Mouse (Mus musculus) MEL (cell line): ENCODE results near the gene Il1a. TPM values are rescaled to one million over a fixed set of nuclear protein-coding genes. Genes with fewer than 3 reads are reported as not detected.
A peak's percentile ranks its signal among the peaks of the same experiment; 100 is the strongest.

Experiments
- DNase-seq: peaks from one replicate; pipeline ENCODE4 v3.0.0; 2011; ENCODE audit warnings: low read depth, low spot score
- H3K27ac ChIP-seq: 2 replicates; pipeline ENCODE4 v1.5.1; 2012; ENCODE audit warnings: low read depth, mild to moderate bottlenecking, control low read depth, low read length, moderate library complexity; ENCODE audit not compliant: control insufficient read depth
- H3K27me3 ChIP-seq, 2 experiments: fragments of 150-350 bp in 1 of 2; sonication (generic) in 1 of 2; 2 replicates each; pipeline ENCODE4 v1.6.1; 2012; ENCODE audit warnings: low read length in 2 of 2, mild to moderate bottlenecking in 2 of 2, improper control_type of control experiment in 1 of 2, moderate library complexity in 1 of 2; ENCODE audit not compliant: insufficient read depth in 2 of 2, control insufficient read depth in 1 of 2
- H3K36me3 ChIP-seq, 2 experiments: 2 replicates each; pipeline ENCODE4 v1.6.1; 2012 to 2014; ENCODE audit warnings: low read length in 2 of 2, improper control_type of control experiment in 1 of 2, inconsistent platforms in 1 of 2, mild to moderate bottlenecking in 1 of 2; ENCODE audit not compliant: insufficient read depth in 2 of 2, control insufficient read depth in 1 of 2
- H3K4me1 ChIP-seq, 2 experiments: fragments of 150-350 bp in 1 of 2; sonication (generic) in 1 of 2; 2 replicates each; pipeline ENCODE4 v1.6.1; 2012; ENCODE audit warnings: low read length in 2 of 2, improper control_type of control experiment in 1 of 2, mild to moderate bottlenecking in 1 of 2; ENCODE audit not compliant: insufficient read depth in 2 of 2, control insufficient read depth in 1 of 2
- H3K4me3 ChIP-seq, 2 experiments: fragments of 150-350 bp in 1 of 2; sonication (generic) in 1 of 2; 2 replicates each; pipeline ENCODE4 v1.5.1; 2012; ENCODE audit warnings: low read depth in 2 of 2, low read length in 2 of 2, mild to moderate bottlenecking in 2 of 2, moderate library complexity in 2 of 2, control low read depth in 1 of 2, improper control_type of control experiment in 1 of 2; ENCODE audit not compliant: control insufficient read depth in 1 of 2, insufficient read depth in 1 of 2
- H3K79me2 ChIP-seq: 2 replicates; pipeline ENCODE4 v1.6.1; 2012; ENCODE audit warnings: mild to moderate bottlenecking, low read length, moderate library complexity; ENCODE audit not compliant: control insufficient read depth, poor library complexity, insufficient read depth
- H3K9ac ChIP-seq: 2 replicates; pipeline ENCODE4 v1.6.1; 2012; ENCODE audit warnings: low read depth, mild to moderate bottlenecking, control low read depth, low read length, moderate library complexity; ENCODE audit not compliant: control insufficient read depth, poor library complexity, severe bottlenecking
- H3K9me3 ChIP-seq: fragments of 150-350 bp; sonication (generic); replicated peaks from 2 replicates; pipeline ENCODE4 v1.6.1; 2012; ENCODE audit warnings: mild to moderate bottlenecking, low read length, improper control_type of control experiment, moderate library complexity; ENCODE audit not compliant: insufficient read depth
- BHLHE40 ChIP-seq: IDR thresholded peaks from 2 replicates; pipeline ENCODE4 v1.6.1; 2012; ENCODE audit warnings: low read depth, mild to moderate bottlenecking, inconsistent platforms, low read length, improper control_type of control experiment, borderline replicate concordance
- CHD1 ChIP-seq: IDR thresholded peaks from 2 replicates; pipeline ENCODE4 v1.6.1; 2012; ENCODE audit warnings: low read depth, mild to moderate bottlenecking, inconsistent platforms, low read length, improper control_type of control experiment
- CTCF ChIP-seq, 3 experiments: IDR thresholded peaks in 2 of 3; conservative IDR thresholded peaks in 1 of 3; 2 replicates each; pipeline ENCODE4 v1.5.1; 2011 to 2012; ENCODE audit warnings: low read length in 3 of 3, low read depth in 2 of 3, mild to moderate bottlenecking in 2 of 3, improper control_type of control experiment in 1 of 3, inconsistent platforms in 1 of 3, mixed read lengths in 1 of 3, moderate library complexity in 1 of 3; ENCODE audit not compliant: control insufficient read depth in 1 of 3, insufficient read depth in 1 of 3, poor library complexity in 1 of 3, severe bottlenecking in 1 of 3
- GABPA ChIP-seq: IDR thresholded peaks from 2 replicates; pipeline ENCODE4 v1.6.1; 2012; ENCODE audit warnings: low read depth, mild to moderate bottlenecking, inconsistent platforms, low read length, improper control_type of control experiment, moderate library complexity
- GATA1 ChIP-seq: IDR thresholded peaks from 2 replicates; pipeline ENCODE4 v1.6.1; 2011; ENCODE audit warnings: low read depth, low read length, improper control_type of control experiment
- HCFC1 ChIP-seq: IDR thresholded peaks from 2 replicates; pipeline ENCODE4 v1.6.1; 2012; ENCODE audit warnings: low read depth, mild to moderate bottlenecking, inconsistent platforms, low read length, improper control_type of control experiment, moderate library complexity
- KAT2A ChIP-seq: conservative IDR thresholded peaks from 2 replicates; pipeline ENCODE4 v1.6.1; 2012; ENCODE audit warnings: low read depth, low read length, improper control_type of control experiment, inconsistent platforms
- MAFK ChIP-seq: IDR thresholded peaks from 2 replicates; pipeline ENCODE4 v1.6.1; 2011; ENCODE audit warnings: low read depth, mild to moderate bottlenecking, low read length, improper control_type of control experiment, borderline replicate concordance
- MAX ChIP-seq: IDR thresholded peaks from 2 replicates; pipeline ENCODE4 v1.6.1; 2011; ENCODE audit warnings: low read length, improper control_type of control experiment
- MAZ ChIP-seq: IDR thresholded peaks from 2 replicates; pipeline ENCODE4 v1.6.1; 2012; ENCODE audit warnings: low read depth, mild to moderate bottlenecking, inconsistent platforms, low read length, improper control_type of control experiment
- MXI1 ChIP-seq: IDR thresholded peaks from 2 replicates; pipeline ENCODE4 v1.6.1; 2011; ENCODE audit warnings: mild to moderate bottlenecking, low read depth, low read length, improper control_type of control experiment
- POLR2A ChIP-seq, 2 experiments: IDR thresholded peaks; 2 replicates each; pipeline ENCODE4 v1.6.1; 2011 to 2012; ENCODE audit warnings: low read length in 2 of 2, mild to moderate bottlenecking in 2 of 2, control low read depth in 1 of 2, improper control_type of control experiment in 1 of 2, low read depth in 1 of 2, moderate library complexity in 1 of 2; ENCODE audit not compliant: control insufficient read depth in 1 of 2, insufficient read depth in 1 of 2, poor library complexity in 1 of 2
- POLR2AphosphoS5 ChIP-seq: IDR thresholded peaks from 2 replicates; pipeline ENCODE4 v1.6.1; 2012; ENCODE audit warnings: low read depth, borderline replicate concordance, mild to moderate bottlenecking, inconsistent platforms, low read length, moderate library complexity, mixed read lengths
- SMC3 ChIP-seq: IDR thresholded peaks from 2 replicates; pipeline ENCODE4 v1.6.1; 2011; ENCODE audit warnings: low read depth, low read length, improper control_type of control experiment
- TBP ChIP-seq: IDR thresholded peaks from 2 replicates; pipeline ENCODE4 v1.8.0; 2011; ENCODE audit warnings: low read depth, low read length, improper control_type of control experiment
- TCF12 ChIP-seq: IDR thresholded peaks from 2 replicates; pipeline ENCODE4 v1.6.1; 2014; ENCODE audit warnings: low read depth, mild to moderate bottlenecking, inconsistent platforms, low read length, improper control_type of control experiment, moderate library complexity
- UBTF ChIP-seq: IDR thresholded peaks from 2 replicates; pipeline ENCODE4 v1.6.1; 2012; ENCODE audit warnings: low read depth, mild to moderate bottlenecking, inconsistent platforms, low read length, improper control_type of control experiment, moderate library complexity, borderline replicate concordance; ENCODE audit not compliant: insufficient read depth
- USF1 ChIP-seq: IDR thresholded peaks from 2 replicates; pipeline ENCODE4 v1.6.1; 2014; ENCODE audit warnings: low read depth, mild to moderate bottlenecking, inconsistent platforms, low read length, improper control_type of control experiment, moderate library complexity
- USF2 ChIP-seq, 2 experiments: IDR thresholded peaks; 2 replicates each; pipeline ENCODE4 v1.6.1; 2011 to 2012; ENCODE audit warnings: improper control_type of control experiment in 2 of 2, low read length in 2 of 2, borderline replicate concordance in 1 of 2, inconsistent platforms in 1 of 2, low read depth in 1 of 2, mild to moderate bottlenecking in 1 of 2; ENCODE audit not compliant: insufficient read depth in 1 of 2
- ZC3H11A ChIP-seq: IDR thresholded peaks from 2 replicates; pipeline ENCODE4 v1.6.1; 2012; ENCODE audit warnings: low read depth, mild to moderate bottlenecking, inconsistent platforms, low read length, improper control_type of control experiment
- polyA plus RNA-seq, 2 experiments: library from polyadenylated mRNA; stranded (reverse) in 1 of 2; unstranded in 1 of 2; fragments of >175 nt in 1 of 2; fragments of >200 nt in 1 of 2; gene quantifications; 2 replicates each; pipeline versions ENCODE4 v1.2.1 to v1.2.4; 2012; ENCODE audit warnings: low replicate concordance in 2 of 2, low read depth in 1 of 2; ENCODE audit not compliant: insufficient read length in 2 of 2, insufficient read depth in 1 of 2, missing spikeins in 1 of 2
- total RNA-seq: library from RNA; depleted of rRNA; stranded (reverse); fragments of 300-350 nt; gene quantifications from 2 replicates; pipeline ENCODE4 v1.2.3, GENCODE M21; 2012

Il1a gene
- total and polyA plus RNA-seq, 3 experiments = 0.10 TPM; not detected in 2

- TF ChIP-seq UBTF (0 out of 2 replicates have a peak, but pooled peaks have one; percentile 45), MAZ (no peak), HCFC1 (peak; percentile 81), CHD1 (no peak)
These were observed 12.8 kb downstream of the Il1a start, which contains the start of gene Ckap2l (continued) for GRCm38 (mm10) chr2:129296671-129297588.

- H3K27me3 ChIP-seq = no peaks in the 10 kb centered on the region
- no peak for TF ChIP-seq TBP
- no peak for TF ChIP-seq MXI1
- TF ChIP-seq POLR2A (IDR thresholded peaks at IDR 0.05; ENCODE audit: control insufficient read depth in 1 of 2, insufficient read depth in 1 of 2, low read depth in 1 of 2, low read length in 2 of 2, poor library complexity in 1 of 2) = no peak
- no peak for TF ChIP-seq CTCF (IDR thresholded peaks at IDR 0.05 in 2 of 3, conservative IDR thresholded peaks at IDR 0.05 in 1 of 3; ENCODE audit: control insufficient read depth in 1 of 3, insufficient read depth in 1 of 3, low read depth in 2 of 3, low read length in 3 of 3, poor library complexity in 1 of 3, severe bottlenecking in 1 of 3)
- no peak for TF ChIP-seq KAT2A
- no peak for TF ChIP-seq USF1
- no peak for TF ChIP-seq CHD1
- TF ChIP-seq GATA1 = no peak
- no peak for TF ChIP-seq TCF12
- no peak for TF ChIP-seq HCFC1
- H3K36me3 ChIP-seq = peaks cover 2 to 7% of the 10 kb centered on the region in 2 experiments; a peak in 2 of 4 replicates
- no peak overlapping the region for H3K27ac ChIP-seq
- peak overlapping the region; percentile 78 to 91 for H3K4me3 ChIP-seq
- no peaks in the 10 kb centered on the region for H3K9me3 ChIP-seq
- DNase-seq = peak; percentile 14
- H3K79me2 ChIP-seq = peaks cover 10% of the 10 kb centered on the region
- H3K9ac ChIP-seq = peak overlapping the region; percentile 95
- peaks cover 5 to 14% of the 10 kb centered on the region in 2 experiments; a peak in 2 of 4 replicates for H3K4me1 ChIP-seq
These were observed 13.7 kb downstream of the Il1a start for GRCm38 (mm10) chr2:129296086-129296485.

- Histone ChIP-seq H3K4me3 (no peak overlapping the region), H3K36me3 (peaks cover 7 to 8% of the 10 kb centered on the region in 2 experiments), H3K79me2 (peaks cover 10% of the 10 kb centered on the region), H3K4me1 (peaks cover 5 to 14% of the 10 kb centered on the region in 2 experiments; a peak in 2 of 4 replicates), H3K27ac (no peak overlapping the region), H3K9ac (no peak overlapping the region), H3K9me3 (no peaks in the 10 kb centered on the region), H3K27me3 (no peaks in the 10 kb centered on the region)
- TF ChIP-seq MAFK = no peak
- TF ChIP-seq MXI1 = no peak
- no peak for TF ChIP-seq MAX
- TF ChIP-seq KAT2A = no peak
- no peak for TF ChIP-seq SMC3
- no peak for TF ChIP-seq GATA1
- no peak for TF ChIP-seq GABPA
- TF ChIP-seq BHLHE40 = no peak
- no peak for TF ChIP-seq UBTF
- TF ChIP-seq USF2 (IDR thresholded peaks at IDR 0.05; ENCODE audit: borderline replicate concordance in 1 of 2, insufficient read depth in 1 of 2, low read depth in 1 of 2, low read length in 2 of 2) = no peak
- no peak for TF ChIP-seq POLR2AphosphoS5
- no peak for TF ChIP-seq ZC3H11A
- no peak for DNase-seq
These were observed 14.7 kb downstream of the Il1a start for GRCm38 (mm10) chr2:129295075-129295474.
